Mouse (Mus musculus) adrenal gland, adult (tissue): ENCODE measurements around the gene Dmbx1.

Experiments
- DNase-seq, 2 experiments: peaks; one replicate each; pipeline ENCODE4 v3.0.0; 2022 to 2023; ENCODE audit warnings: low spot score in 1 of 2; ENCODE audit not compliant: inconsistent age in 2 of 2

The Dmbx1 gene

GRCm38 (mm10) chr4:115941242-115941820 is 1.6 kb upstream of the Dmbx1 start:
- DNase-seq, result no peak

GRCm38 (mm10) chr4:115940681-115941080 is 955 bp upstream of the Dmbx1 start:
- DNase-seq, result no peak

GRCm38 (mm10) chr4:115938276-115939160 is 1.2 kb downstream of the Dmbx1 start:
- DNase-seq, result peak in 1 of 2 experiments; percentile 66

GRCm38 (mm10) chr4:115937061-115937976 is 2.4 kb downstream of the Dmbx1 start:
- DNase-seq, result peak in 1 of 2 experiments; percentile 35

- peak in 1 of 2 experiments; percentile 56 for DNase-seq
These were observed 3.1 kb downstream of the Dmbx1 start for GRCm38 (mm10) chr4:115936646-115937045.

- DNase-seq, result peak in 1 of 2 experiments; percentile 43
These were observed 3.7 kb downstream of the Dmbx1 start for GRCm38 (mm10) chr4:115935835-115936581.

- no peak for DNase-seq
These were observed 8.1 kb downstream of the Dmbx1 start for GRCm38 (mm10) chr4:115931556-115932088.

- no peak for DNase-seq
These were observed 12.1 kb downstream of the Dmbx1 start for GRCm38 (mm10) chr4:115927637-115928036.

GRCm38 (mm10) chr4:115923262-115923880 is 16.4 kb downstream of the Dmbx1 start:
- DNase-seq, result no peak

- no peak for DNase-seq
These were observed 17.0 kb downstream of the Dmbx1 start for GRCm38 (mm10) chr4:115922688-115923087.

GRCm38 (mm10) chr4:115919911-115920310 is 19.8 kb downstream of the Dmbx1 start:
- no peak for DNase-seq

- no peak for DNase-seq
These were observed 28.1 kb downstream of the Dmbx1 start for GRCm38 (mm10) chr4:115911586-115911985.

GRCm38 (mm10) chr4:115908641-115909040 is 31.1 kb downstream of the Dmbx1 start:
- peak in 1 of 2 experiments; percentile 21 for DNase-seq

- DNase-seq, result peak in 1 of 2 experiments; percentile 20
These were observed 31.7 kb downstream of the Dmbx1 start for GRCm38 (mm10) chr4:115907994-115908393.

GRCm38 (mm10) chr4:115906791-115907190 is 32.9 kb downstream of the Dmbx1 start:
- no peak for DNase-seq

- DNase-seq, result peak in 1 of 2 experiments; percentile 12
These were observed 34.0 kb downstream of the Dmbx1 start for GRCm38 (mm10) chr4:115905701-115906100.

GRCm38 (mm10) chr4:115904375-115904774 is 35.4 kb downstream of the Dmbx1 start:
- DNase-seq, result no peak

GRCm38 (mm10) chr4:115902816-115903215 is 36.9 kb downstream of the Dmbx1 start:
- peak; percentile 67 to 90 for DNase-seq

GRCm38 (mm10) chr4:115897901-115898631 is 41.7 kb downstream of the Dmbx1 start:
- no peak for DNase-seq
